Mouse (Mus musculus): ENCODE measurements at regions not wholly inside any gene's neighbourhood (a gene's known extent, or its start where the extent isn't known, plus 50 kb on each side); places are given as distances from the start of the nearest gene placed in this dataset.

DNA sequence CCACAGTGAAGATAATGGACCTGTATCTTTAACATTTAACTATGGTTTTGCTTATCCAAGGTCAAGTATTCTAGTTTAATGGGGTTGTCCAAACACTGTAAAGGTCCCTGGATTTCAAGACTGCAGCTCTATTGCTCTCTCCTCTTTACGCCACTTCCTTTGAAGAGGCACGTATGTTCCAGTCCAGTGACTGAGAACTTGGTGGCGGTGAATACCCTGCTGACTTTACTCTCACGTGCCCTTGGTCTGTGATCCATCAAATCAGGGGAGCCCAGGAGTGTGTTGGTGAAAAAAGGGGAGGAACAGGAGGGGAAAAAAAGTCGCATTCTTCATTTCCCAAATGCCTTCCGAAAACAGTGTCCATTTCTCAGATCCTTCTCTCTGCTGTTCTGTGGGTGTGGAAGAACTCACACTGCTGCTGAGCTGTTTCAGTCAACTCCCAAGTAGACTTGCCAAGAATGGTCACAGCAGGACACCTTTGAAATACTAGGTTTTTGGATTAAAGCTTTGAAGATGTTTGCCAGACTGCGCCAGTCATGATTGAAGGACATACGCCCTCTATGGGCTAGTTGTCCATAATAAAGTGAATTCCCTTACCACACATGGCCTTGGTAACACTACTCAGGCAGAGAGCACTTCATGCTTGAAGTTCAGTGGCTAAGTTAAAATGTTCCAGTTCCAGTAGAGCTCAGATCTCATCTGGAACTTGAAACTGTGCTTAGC lies 136.1 kb upstream of the Cdkn2b start:
- peak; percentile 42 for DNase-seq (ENCODE audit: low read depth)

DNA sequence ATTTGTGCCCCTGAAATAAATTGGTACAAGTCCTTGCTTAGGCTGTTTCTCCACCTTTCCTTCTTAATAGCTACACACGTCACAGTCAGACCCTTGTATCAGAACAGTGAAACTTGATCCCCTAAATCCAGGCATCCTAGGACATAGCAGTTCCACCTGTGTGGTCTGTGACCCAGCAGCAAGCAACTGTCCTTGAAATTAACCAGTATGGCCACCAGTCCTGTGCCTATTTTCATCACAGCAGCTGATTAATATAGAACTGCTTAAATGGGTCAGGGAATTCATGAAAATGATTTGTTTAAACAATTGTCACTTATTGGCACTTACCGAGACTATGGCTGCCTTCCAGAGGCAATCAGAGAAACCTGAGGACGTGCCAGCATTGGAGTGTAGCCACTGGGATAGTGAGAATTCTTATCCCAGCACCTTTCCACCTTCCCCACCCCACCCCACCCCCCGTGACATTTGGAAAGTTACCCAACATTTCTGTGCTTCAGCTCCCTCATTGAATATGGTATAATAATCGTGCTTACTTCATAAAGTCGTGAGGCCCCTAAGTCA lies 135.4 kb upstream of the Cdkn2b start:
- no peak for DNase-seq (ENCODE audit: low read depth)

DNA sequence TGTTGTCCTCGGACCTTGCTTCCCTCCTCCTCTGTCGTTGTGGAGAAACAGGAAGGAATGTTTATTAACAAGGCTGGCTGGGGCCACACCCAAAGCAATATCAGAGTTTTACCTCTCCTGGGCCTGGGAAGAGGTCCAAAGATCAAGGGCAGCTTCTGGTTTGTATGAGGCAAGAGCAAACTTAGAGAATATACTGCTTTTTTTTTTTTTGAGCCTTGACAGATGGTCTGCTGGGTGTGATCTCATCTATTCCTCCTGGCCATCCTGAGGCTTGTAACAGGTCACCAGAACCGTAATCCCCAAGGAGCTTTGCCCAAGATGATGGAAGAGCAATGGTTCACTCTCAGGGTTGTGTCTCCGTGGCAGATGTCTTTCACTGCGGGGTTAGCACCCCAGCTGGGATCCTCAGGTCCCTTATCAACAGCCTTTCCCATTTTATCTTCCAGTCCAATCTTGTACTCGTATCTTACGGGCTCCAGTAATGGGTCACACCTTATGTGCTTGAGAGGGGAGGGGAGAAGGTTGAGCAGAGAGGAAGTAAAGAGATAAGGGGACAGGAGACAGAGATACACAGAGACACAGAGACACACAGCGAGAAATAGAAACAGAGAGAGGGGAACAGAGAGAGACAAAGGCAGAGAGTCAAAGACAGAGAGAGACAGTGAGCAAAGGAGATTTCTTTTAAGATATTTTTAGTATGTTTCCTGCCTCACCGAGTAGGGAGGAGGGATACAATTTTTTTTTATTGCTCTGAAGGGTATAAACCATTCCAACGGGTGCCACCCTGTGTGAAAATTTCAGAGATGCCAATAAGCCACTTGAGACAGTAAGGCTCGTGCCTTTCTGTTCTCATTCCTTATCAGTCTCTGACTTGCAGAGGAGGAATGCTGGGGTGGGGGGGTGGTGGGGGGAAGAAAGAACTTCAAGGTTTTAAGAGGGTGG lies 134.6 kb upstream of the Cdkn2b start:
- no peak for DNase-seq (ENCODE audit: low read depth)

DNA sequence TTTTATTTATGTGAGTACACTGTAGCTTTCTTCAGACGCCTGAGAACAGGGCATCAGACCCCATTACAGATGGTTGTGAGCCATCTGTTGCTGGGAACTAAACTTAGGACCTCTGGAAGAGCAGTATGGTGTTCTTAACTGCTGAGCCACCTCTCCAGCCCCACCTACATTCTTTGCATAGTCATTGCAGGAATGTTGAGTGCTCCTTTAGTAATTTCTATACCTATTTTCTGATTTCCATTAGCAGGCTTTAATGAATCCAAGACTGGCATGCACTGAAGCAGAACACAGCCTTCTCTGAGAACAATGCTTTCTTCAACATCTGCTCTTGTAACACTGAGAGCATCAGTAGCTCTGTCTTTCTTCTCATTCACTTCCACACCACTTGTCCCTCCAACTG lies 131.7 kb upstream of the Cdkn2b start:
- DNase-seq (ENCODE audit: low read depth), result no peak

DNA sequence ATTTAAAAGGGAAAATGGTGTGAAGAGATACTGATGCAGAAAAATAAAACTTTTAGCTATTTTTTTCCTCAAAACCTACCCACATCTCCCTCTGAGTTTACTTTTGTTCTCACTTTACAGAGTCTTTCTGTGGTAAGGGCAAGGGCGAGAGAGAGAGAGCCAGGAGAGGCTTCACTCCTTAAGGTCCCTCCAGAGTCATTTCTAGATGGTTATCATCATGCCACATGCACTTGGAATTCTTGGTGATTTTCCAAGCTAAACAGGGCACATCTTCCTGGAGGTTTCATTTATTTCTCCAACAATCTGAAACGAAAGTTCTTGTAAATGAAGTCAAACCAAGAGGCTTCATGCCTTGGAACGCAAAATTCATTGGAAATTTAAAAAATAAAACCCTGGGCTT lies 130.0 kb upstream of the Cdkn2b start:
- no peak for DNase-seq (ENCODE audit: low read depth)

DNA sequence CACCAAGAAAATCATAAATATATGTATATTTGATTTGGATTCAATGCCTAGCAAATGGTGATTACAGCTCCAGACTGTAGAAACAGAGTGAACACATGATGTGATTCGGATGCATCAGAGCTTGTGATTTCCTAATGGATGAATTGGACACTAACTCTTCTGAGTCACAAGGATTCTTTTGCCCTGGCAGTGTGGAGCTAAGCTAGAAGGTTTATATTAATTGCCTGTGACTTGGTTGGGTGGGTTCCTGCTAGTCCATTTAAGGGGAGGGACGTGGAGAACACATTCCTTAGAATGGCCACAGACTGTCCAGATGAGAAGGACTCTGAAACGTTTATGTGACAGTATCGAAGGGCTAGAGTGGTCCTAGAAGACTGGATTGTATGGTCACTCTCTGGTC lies 129.5 kb upstream of the Cdkn2b start:
- DNase-seq (ENCODE audit: low read depth), result no peak

DNA sequence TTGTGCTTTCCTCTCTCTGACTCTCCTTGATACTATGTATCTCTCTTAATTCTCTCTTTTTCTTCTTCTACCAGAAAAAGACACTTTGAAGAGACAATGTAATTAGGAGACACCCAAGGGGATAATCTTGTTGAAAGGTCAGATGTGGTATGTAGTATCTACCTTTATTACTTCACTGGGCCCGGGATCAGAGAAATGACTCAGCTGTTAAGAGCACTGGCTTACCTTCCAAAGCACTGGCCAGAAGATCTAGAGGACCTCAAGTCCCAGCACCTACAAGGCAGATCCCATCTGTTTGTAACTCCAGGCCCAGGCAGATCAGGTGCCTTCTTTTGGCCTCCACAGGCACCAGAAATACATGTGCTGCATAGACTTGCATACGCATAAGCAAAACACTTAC lies 127.8 kb upstream of the Cdkn2b start:
- DNase-seq (ENCODE audit: low read depth), result no peak

DNA sequence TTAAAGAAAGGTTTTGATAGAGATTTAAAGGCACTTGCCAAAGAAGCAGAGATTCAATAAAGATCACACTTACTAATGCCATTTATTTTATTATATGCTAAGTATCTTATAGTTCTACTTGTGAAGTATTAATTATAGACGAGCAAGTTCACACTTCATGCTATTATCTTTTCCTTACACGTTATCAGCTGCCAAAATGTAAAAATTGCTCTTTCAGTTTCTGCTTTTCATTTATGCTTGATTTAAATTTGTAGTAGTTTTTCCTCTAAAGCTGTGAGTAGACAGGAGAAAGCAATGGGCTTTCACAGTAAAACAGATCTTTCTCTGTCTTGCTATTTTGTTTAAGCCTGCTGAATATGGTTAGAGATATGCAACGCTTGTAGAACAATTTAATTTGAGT lies 125.9 kb upstream of the Cdkn2b start:
- DNase-seq (ENCODE audit: low read depth), result no peak

DNA sequence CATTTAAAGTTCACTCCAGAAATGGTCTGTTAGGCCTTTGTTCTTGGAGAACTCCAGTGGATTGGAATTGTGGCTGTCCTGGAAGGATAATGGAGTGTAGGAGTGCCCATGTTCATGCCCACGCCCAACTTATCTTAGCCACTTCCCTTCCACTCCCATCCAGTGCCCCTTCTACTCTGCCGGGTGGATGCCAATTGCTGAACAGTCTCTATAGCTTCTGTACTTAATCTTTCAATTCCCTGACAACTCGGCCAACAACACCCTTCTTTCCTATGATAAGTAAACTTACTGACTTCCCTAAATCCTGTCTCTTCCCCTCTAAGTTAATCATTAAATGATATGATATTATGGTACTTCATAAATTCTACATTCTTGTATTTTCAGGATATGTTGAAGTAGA lies 123.3 kb upstream of the Cdkn2b start:
- no peak for DNase-seq (ENCODE audit: low read depth)

DNA sequence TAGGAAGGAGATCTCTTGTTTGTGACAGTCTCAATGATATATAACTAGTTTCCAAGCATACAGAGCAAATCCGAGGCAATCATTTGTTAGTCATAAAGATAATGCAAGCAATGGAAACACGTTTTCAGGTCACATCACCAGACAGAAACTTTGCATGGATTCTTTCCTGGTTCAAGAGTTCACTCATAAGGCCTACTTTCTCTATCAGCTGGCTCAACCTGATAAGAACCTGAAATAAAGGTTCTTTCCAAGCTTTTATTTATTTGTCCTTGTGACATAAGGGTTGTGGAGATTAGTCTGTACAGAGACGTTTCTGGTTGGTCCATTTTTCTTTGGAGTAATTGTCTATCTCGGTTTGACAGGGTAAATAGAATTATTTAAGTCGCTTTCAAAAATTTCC lies 122.7 kb upstream of the Cdkn2b start:
- DNase-seq (ENCODE audit: low read depth), result no peak

DNA sequence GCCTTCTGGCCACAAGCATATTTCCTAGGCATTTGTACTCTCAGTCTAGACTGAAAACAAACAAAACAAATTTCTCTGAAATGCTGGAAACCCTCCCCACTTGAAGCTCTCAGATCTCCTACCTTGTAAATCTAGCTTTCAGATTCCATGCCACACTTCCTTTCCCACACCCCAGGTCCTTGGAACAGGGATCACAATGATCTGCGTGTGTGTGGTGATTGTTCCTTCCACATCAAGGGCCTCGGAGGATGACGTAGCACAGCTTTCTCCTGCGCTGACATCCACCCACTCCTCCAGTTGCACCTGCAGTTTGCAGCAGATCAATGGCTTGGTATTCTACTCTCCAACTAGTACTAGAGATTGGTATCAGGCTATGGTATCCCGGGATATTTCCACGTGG lies 120.7 kb upstream of the Cdkn2b start:
- DNase-seq (ENCODE audit: low read depth), result no peak

DNA sequence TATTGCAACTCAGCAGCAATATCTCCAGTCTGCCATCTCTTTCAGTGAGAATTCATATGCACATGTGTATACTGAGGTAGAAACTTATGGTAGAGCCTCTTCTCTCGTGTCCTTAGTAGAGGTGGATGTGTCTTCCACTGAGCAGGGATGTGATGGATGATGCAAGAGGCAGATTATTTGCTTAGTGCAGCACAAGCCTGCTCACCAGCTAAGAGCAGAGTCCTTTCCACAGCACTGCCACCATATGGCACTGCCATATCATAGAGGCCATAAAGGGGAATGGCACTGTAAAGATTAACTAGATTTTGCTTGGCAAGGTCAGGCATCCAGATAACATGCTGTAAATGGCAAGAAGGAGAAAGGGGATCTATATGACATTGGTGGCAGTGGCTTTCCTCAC lies 117.6 kb upstream of the Cdkn2b start:
- peak; percentile 36 for DNase-seq (ENCODE audit: low read depth)

DNA sequence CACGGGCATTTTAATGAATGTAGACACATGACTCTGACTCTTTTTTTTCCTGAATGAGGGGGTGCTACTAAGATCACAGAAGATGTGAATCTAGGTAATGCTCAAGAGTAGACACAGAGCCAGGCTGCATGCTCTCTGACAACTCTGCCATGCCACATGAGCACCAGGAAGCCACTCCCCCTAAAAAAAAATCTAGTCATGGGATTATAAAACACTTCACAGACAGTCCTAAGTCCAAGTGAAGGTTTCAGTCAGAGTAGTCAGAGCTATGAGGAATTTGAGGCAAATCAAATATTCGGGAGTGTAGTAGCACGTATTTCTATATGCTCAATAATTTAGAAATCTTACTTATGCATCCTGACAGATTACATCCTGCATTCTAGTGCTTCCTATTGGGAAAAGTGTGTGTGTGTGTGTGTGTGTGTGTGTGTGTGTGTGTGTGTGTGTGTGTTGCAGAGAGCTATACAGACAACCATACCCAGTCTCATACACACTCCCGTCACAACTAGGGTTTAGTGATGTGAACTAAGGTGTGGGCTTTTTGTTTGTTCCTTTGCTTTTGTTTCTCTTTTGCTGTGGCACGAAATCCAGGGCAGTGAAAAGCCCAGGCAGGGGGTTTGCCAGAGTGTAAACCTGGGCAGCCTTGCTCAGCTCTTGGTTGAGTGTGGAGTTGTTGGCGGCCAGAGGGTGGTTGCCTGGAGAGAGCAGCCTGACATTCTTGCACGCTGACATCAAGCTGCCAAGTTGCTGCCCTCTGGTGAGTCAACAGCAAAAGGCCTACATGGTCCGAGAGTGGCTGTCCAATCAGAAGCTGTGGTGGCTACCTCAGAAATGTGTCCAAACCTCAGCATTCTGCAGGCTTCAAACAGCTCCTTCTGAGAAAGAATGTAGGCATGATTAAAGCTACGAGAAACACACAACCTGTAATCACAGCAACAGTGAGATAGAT lies 116.8 kb upstream of the Cdkn2b start:
- DNase-seq (ENCODE audit: low read depth), result peak; percentile 75

DNA sequence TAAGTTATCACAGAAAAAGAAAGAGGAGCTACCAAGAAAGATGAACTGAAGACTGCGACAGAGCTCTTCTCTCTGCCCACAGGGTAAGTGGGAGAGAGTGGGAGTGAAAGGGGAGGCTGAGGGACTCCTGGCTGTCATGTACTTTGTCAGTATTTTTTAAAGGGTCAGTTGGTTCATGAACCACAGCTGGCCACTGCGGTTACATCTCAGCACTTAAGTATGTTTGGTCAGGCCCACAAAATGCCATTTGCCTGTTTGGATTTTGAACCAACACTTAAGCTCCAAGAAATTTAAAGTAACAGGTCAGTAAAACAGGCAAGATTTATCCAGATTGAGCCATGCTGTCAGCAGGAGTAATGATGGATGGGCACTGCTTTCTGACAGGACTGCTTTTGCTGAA lies 115.1 kb upstream of the Cdkn2b start:
- DNase-seq (ENCODE audit: low read depth), result no peak

DNA sequence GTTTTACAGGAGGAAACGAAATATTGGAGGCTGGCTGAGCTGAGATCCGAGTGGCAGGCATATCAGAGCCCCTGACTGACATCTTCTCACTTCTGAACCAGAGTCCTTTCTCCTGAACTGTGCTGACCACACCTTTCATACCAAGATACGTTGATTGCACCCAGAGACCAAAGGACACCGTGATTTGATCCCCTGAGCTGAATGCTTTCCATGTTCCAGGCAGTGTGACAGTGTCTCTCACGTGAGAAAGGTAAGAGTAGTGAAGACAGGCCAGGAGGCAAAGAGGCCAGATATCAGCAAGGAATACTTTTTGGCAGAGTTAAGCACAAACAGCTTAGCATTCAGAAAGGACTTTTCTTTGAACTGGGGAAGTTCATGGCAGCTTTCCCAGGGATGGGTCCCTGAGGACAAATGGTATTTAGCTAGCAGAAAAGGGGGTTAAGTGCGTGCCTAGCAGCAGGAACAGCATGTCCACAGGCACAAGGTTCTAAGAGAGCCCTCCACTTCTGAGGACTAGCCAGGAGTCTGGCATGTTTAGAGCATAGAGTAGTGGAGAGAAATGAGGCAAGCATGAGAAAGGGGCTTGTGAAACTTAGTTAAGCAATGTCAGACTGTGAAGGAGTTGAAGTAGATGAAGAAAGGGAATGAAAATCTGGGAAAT lies 111.0 kb upstream of the Cdkn2b start:
- DNase-seq (ENCODE audit: low read depth), result no peak

DNA sequence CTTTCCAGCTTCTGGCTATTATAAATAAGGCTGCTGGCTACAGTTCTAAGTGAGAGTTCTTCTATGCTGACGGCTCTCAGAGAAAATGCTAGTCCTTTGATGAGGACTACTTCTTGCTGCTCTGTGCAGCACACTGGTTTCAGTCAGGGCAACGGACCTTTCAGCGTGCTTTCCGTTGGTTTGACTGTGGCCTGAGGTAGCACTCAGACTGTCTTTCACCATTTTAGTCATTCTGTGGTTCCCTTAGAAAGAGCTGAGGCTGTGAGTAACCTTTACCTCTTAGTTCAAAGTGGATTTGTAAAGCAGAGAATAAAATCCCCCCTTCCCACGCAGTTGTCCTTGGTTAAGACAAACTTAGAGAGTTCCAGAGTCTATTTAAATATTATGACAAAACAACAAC lies 110.0 kb upstream of the Cdkn2b start:
- DNase-seq (ENCODE audit: low read depth), result no peak

DNA sequence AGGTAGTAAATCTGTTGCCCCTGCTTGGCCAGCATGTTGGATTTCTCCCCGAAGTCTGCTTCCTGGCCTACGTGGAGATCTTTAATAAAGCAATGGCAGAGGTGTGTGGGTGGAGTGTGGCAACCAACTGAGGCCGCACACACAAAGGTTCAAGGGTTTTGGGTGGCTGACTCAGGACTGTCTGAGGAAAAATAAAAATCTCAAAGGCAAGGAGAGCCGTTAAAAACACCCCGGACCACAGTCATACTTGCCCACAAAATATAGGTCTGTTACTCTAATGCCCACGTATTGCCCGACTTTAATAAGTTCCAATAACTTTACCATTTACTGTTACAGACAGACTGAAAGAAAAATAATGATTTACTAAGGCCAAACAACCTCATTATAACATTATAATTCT lies 108.7 kb upstream of the Cdkn2b start:
- DNase-seq (ENCODE audit: low read depth), result no peak

DNA sequence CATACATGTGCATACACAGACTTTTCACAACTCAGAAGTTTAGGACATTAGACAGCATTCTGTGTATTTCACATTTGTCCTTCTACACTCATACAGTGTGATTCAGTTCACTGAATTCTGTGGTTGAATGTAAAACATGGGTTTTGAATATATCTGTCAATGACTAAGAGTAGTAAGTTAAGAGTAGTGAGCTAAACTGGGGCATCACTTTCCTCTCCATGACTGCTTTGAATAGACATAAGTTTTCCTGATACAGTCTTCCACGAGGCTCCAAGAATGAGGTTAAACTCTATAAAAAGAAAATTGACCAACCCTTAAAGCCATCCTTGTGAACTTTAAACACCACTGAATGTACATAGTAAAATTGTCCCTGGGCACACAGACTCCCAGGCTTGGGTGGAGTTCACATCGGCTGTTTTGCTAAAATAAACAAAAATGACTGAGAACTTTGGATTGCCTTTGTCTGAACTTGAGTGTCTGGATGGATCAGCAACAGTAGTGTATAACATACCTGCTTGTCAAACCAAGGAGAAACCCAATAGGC lies 94.9 kb upstream of the Cdkn2b start:
- DNase-seq (ENCODE audit: low read depth), result no peak

DNA sequence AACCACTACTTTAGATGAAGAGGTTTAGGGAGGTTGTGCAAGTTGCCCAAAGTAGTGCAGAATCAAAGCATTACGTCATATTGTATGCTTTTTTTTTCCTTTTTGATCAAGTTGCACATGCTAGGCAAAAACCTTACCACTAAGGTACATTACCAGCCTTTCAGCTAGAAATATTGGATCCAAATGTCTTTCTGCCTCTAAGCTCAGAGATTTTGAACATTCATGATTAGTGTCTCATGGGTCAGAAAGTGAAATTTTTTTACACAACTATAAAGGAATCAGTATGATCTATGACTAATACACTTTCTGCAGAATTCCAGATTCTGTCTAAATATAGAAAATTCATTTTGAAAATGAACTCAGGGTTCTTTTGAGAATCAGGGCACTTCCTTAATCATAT lies 92.3 kb upstream of the Cdkn2b start:
- DNase-seq (ENCODE audit: low read depth), result no peak

DNA sequence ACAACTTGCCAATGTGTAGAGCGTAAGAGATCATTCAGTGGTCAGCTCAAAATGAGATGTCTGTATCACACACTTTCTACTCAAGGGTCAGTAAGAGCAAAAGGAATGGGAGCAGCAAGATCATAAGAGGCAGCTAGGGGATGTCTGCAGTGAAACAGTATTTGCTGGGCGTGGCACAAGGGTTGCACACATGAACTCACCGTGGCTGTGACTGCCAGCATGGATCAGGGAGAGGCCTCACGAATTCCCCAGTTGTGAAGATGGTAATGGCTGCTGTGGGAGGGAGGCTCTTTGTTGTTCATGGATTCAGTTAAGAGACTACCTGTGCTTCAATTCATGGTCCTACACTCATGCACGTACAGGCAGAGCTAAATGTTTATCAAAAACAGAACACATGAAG lies 91.5 kb upstream of the Cdkn2b start:
- no peak for DNase-seq (ENCODE audit: low read depth)

DNA sequence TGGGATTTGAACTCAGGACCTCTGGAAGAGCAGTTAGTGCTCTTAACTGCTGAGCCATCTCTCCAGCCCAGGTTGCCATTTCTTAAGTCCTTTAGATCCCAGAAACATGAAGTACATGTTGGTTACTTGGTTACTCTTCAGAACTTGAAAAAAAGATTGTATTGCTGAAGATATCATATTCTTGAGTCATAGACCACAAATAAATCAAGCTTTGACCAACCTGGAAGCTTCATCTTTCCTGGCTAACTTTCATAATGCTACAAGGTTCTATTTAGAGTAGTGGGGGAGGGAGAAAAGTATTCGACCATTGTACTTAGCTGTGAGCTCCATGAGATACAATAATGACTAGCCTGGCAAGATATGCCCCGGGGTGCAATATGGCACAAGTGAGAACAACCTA lies 90.9 kb upstream of the Cdkn2b start:
- DNase-seq (ENCODE audit: low read depth), result no peak
